Mouse (Mus musculus) ES-E14 (cell line): ENCODE data around the gene Sbno2. TPM values are rescaled to one million over a fixed set of nuclear protein-coding genes. Genes with fewer than 3 reads are reported as not detected.

ENCODE experiments used
- DNase-seq: peaks from one replicate; pipeline ENCODE4 v3.0.0-alpha.2; 2013; ENCODE audit warnings: low read depth, low spot score
- H3K27ac ChIP-seq: 2 replicates; pipeline ENCODE4 v1.5.1; 2012; ENCODE audit warnings: low read depth, mild to moderate bottlenecking, low read length, moderate library complexity, mixed read lengths; ENCODE audit not compliant: poor library complexity, insufficient read depth, severe bottlenecking
- H3K36me3 ChIP-seq: 2 replicates; pipeline ENCODE4 v1.6.1; 2012; ENCODE audit warnings: mild to moderate bottlenecking, low read length, moderate library complexity, mixed read lengths; ENCODE audit not compliant: control insufficient read depth, poor library complexity, insufficient read depth, severe bottlenecking
- H3K4me1 ChIP-seq, 2 experiments: fragments of 150-350 bp in 1 of 2; sonication (generic) in 1 of 2; 2 replicates each; pipeline ENCODE4 v1.6.1; 2012; ENCODE audit warnings: low read length in 2 of 2, mild to moderate bottlenecking in 1 of 2, mixed read lengths in 1 of 2; ENCODE audit not compliant: control insufficient read depth in 2 of 2, insufficient read depth in 2 of 2, poor library complexity in 1 of 2
- H3K4me3 ChIP-seq, 2 experiments: fragments of 150-350 bp in 1 of 2; sonication (generic) in 1 of 2; 2 replicates each; pipeline ENCODE4 v1.5.1; 2012; ENCODE audit warnings: low read length in 2 of 2, low read depth in 1 of 2, mild to moderate bottlenecking in 1 of 2, mixed read lengths in 1 of 2; ENCODE audit not compliant: insufficient read depth in 1 of 2, poor library complexity in 1 of 2, severe bottlenecking in 1 of 2
- H3K9ac ChIP-seq: 2 replicates; pipeline ENCODE4 v1.6.1; 2012; ENCODE audit warnings: low read depth, mild to moderate bottlenecking, low read length, mixed read lengths; ENCODE audit not compliant: poor library complexity, insufficient read depth, severe bottlenecking
- H3K9me3 ChIP-seq: fragments of 150-350 bp; sonication (generic); 2 replicates; pipeline ENCODE4 v1.6.1; 2012; ENCODE audit warnings: low read depth, mild to moderate bottlenecking, low read length; ENCODE audit not compliant: control insufficient read depth, insufficient read depth
- CHD2 ChIP-seq: IDR thresholded peaks from 2 replicates; pipeline ENCODE4 v1.6.1; 2014; ENCODE audit warnings: mild to moderate bottlenecking, low read depth, low read length, inconsistent platforms
- HCFC1 ChIP-seq: IDR thresholded peaks from 2 replicates; pipeline ENCODE4 v1.6.1; 2012; ENCODE audit warnings: low read length, inconsistent platforms, borderline replicate concordance; ENCODE audit not compliant: insufficient read depth
- MAFK ChIP-seq: IDR thresholded peaks from 2 replicates; pipeline ENCODE4 v1.6.1; 2014; ENCODE audit warnings: mild to moderate bottlenecking, low read depth, low read length, inconsistent platforms; ENCODE audit not compliant: insufficient read depth
- ZC3H11A ChIP-seq: IDR thresholded peaks from 2 replicates; pipeline ENCODE4 v1.6.1; 2012; ENCODE audit warnings: low read depth, mild to moderate bottlenecking, inconsistent platforms, low read length, borderline replicate concordance
- ZNF384 ChIP-seq: IDR thresholded peaks from 2 replicates; pipeline ENCODE4 v1.6.1; 2012; ENCODE audit warnings: low read depth, low read length, inconsistent platforms
- in situ Hi-C, 2 experiments: fragments of 600-800 bp; cut with MboI; formaldehyde crosslinking; loops; one replicate each; pipeline ENCODE4 v1.15.1; 2025; ENCODE audit warnings: low sequenced_read_pairs in 2 of 2, inconsistent platforms in 1 of 2; ENCODE audit not compliant: unreplicated experiment in 2 of 2
- total RNA-seq: library from RNA; depleted of rRNA; stranded (reverse); fragments of 300-350 nt; gene quantifications from 2 replicates; pipeline ENCODE4 v1.2.3, GENCODE M21; 2012

Gene Sbno2
- total RNA-seq, 1 experiment = 36.6 TPM

- Histone ChIP-seq H3K36me3 (peaks cover 49% of the 10 kb centered on the region), H3K4me3 (no peak overlapping the region), H3K27ac (no peak overlapping the region), H3K4me1 (peaks cover 5 to 25% of the 10 kb centered on the region in 2 experiments; a peak in 3 of 4 replicates), H3K9ac (no peak overlapping the region), H3K9me3 (no peaks in the 10 kb centered on the region)
- DNase-seq = no peak
- TF ChIP-seq CHD2 = no peak
- TF ChIP-seq ZC3H11A = no peak
- TF ChIP-seq MAFK = no peak
- in situ Hi-C loops = no loop called here
These were observed 29.1 kb upstream of the Sbno2 start for GRCm38 (mm10) chr10:80134421-80134820.

- Histone ChIP-seq H3K36me3 (peaks cover 60% of the 10 kb centered on the region), H3K4me3 (no peak overlapping the region), H3K27ac (no peak overlapping the region), H3K4me1 (peaks cover 5 to 24% of the 10 kb centered on the region in 2 experiments; a peak in 3 of 4 replicates), H3K9ac (no peak overlapping the region), H3K9me3 (no peaks in the 10 kb centered on the region)
- TF ChIP-seq ZNF384 = no peak
- no peak for TF ChIP-seq MAFK
- no peak for TF ChIP-seq CHD2
- no peak for TF ChIP-seq HCFC1
- TF ChIP-seq ZC3H11A = no peak
- no peak for DNase-seq
- in situ Hi-C loops = no loop called here
These were observed 28.0 kb upstream of the Sbno2 start for GRCm38 (mm10) chr10:80133226-80133849.

- peak overlapping the region; percentile 5 to 9; a peak in 2 of 4 replicates for H3K4me3 ChIP-seq
- H3K36me3 ChIP-seq = peaks cover 73% of the 10 kb centered on the region
- no peak for DNase-seq
- TF ChIP-seq ZC3H11A (no peak), MAFK (no peak), CHD2 (no peak), ZNF384 (no peak), HCFC1 (no peak)
- in situ Hi-C loops = no loop called here
- H3K9me3 ChIP-seq = no peaks in the 10 kb centered on the region
- H3K27ac ChIP-seq = no peak overlapping the region
- H3K9ac ChIP-seq = peak overlapping the region; percentile 2; the same call in 1 of the 2 replicates
- H3K4me1 ChIP-seq = peaks cover 3 to 18% of the 10 kb centered on the region in 2 experiments; a peak in 1 of 4 replicates
These were observed 26.6 kb upstream of the Sbno2 start for GRCm38 (mm10) chr10:80131952-80132350.

- DNase-seq = no peak
- Histone ChIP-seq H3K4me1 (peaks cover 3 to 15% of the 10 kb centered on the region in 2 experiments; a peak in 1 of 4 replicates), H3K4me3 (peak overlapping the region; percentile 5 to 9; a peak in 2 of 4 replicates), H3K36me3 (peaks cover 79% of the 10 kb centered on the region), H3K27ac (no peak overlapping the region), H3K9ac (peak overlapping the region; percentile 6; the same call in 1 of the 2 replicates), H3K9me3 (no peaks in the 10 kb centered on the region)
- TF ChIP-seq MAFK = no peak
- TF ChIP-seq CHD2 = no peak
- TF ChIP-seq ZNF384 = no peak
- TF ChIP-seq ZC3H11A = no peak
- TF ChIP-seq HCFC1 = no peak
- in situ Hi-C loops = no loop called here
These were observed 26.1 kb upstream of the Sbno2 start for GRCm38 (mm10) chr10:80131316-80131951.
